Mouse (Mus musculus): ENCODE results near the gene Synj2bp. TPM values are rescaled to one million over a fixed set of nuclear protein-coding genes. Genes with fewer than 3 reads are reported as not detected.
A peak's percentile ranks its signal among the peaks of the same experiment; 100 is the strongest.
"Not testable (repeated sequence)": the region's sequence is repeated elsewhere in the genome, so short reads cannot be mapped to it uniquely, and the experiment has no call there.

The Synj2bp gene
- polyA plus RNA-seq, 1 experiment from 2014 or later = 27.5 TPM

DNA sequence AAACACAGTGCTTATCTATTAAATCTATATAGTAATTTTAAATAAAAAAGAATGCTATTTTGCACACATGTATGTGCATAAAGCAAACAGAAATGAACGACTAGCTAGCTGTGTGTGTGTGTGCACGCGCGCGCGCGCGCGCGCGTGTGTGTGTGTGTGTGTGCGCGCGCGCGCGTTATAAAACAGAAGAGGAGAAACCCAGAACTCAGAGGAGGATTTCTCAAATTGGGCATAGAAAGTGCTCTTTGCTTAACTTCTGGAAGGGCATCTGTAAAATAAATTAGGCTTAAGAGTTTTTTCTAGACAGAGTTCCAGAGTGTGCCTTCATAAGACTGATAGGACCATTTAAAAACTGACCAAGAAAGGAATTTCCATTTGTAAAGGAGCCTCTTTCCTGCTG is 49.1 kb downstream of the Synj2bp start:
- peak overlapping the region; percentile 66 for H3K4me3 ChIP-seq (ENCODE audit: low read depth, low read length)
- H3K9me3 ChIP-seq (ENCODE audit: low read length) = no peaks in the 10 kb centered on the region
- DNase-seq (ENCODE audit: low spot score) (peak; percentile 50), ATAC-seq (no peak)
- no peaks in the 10 kb centered on the region for H3K36me3 ChIP-seq (ENCODE audit: insufficient read depth, low read length)
- H3K4me2 ChIP-seq (replicated peaks; ENCODE audit: low read depth, low read length) = peak overlapping the region; percentile 60
- no peak overlapping the region for H3K27ac ChIP-seq (ENCODE audit: low read length)
- no peaks in the 10 kb centered on the region for H3K27me3 ChIP-seq (replicated peaks; ENCODE audit: insufficient read depth, low read length)
- no peaks in the 10 kb centered on the region for H3K4me1 ChIP-seq (ENCODE audit: insufficient read depth, low read depth, low read length)
- no peak overlapping the region for H3K9ac ChIP-seq (replicated peaks; ENCODE audit: low read depth)
- WGBS = 32% methylated on average over 17 of the region's 17 CpGs
- TF ChIP-seq CTCF (IDR thresholded peaks at IDR 0.05) = no peak
- no peak for TF ChIP-seq EP300 (IDR thresholded peaks at IDR 0.05)

DNA sequence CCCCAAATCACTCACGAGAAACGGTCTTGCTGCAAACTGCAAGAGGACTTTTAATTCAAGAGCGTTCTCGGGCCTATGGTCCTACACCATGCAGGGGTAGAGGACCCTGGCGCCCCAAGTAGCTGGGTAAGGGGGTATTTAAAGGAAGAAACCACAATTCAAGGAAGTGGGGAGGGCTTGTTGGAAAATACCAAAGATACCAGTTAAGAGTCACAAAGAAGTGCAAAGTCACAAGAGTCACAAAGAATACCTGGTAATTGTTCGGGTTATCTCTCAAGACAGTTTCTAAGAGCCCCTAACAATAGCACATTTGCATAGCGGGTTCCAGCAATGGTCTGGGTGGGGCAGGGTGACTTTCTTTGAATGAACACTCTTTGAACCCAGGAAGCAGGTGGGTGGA is 73.7 kb downstream of the Synj2bp start:
- not testable (repeated sequence) for H3K27ac ChIP-seq (ENCODE audit: low read length); H3K27me3 ChIP-seq (replicated peaks; ENCODE audit: insufficient read depth, low read length); H3K9ac ChIP-seq (replicated peaks; ENCODE audit: low read depth); H3K36me3 ChIP-seq (ENCODE audit: insufficient read depth, low read length); H3K4me3 ChIP-seq (ENCODE audit: low read depth, low read length); DNase-seq (ENCODE audit: low spot score); ATAC-seq; H3K9me3 ChIP-seq (ENCODE audit: low read length); H3K4me2 ChIP-seq (replicated peaks; ENCODE audit: low read depth, low read length); H3K4me1 ChIP-seq (ENCODE audit: insufficient read depth, low read depth, low read length)
- WGBS = 95% methylated on average over 7 of the region's 7 CpGs

Other genes with a start within 250 kb of the Synj2bp start
- gene Slc8a3, start 199.7 kb downstream of the Synj2bp start, polyA plus RNA-seq (2015; fragmentation: Nextera tagmentation; extraction: Ambion mirVana) = 0.13 and 0.21 TPM in 2 replicates
- gene Gm4787, start 153.4 kb downstream of the Synj2bp start, polyA plus RNA-seq (2015; fragmentation: Nextera tagmentation; extraction: Ambion mirVana) = 0.06 and 0.21 TPM in 2 replicates
- gene Adam4, start 111.0 kb downstream of the Synj2bp start, polyA plus RNA-seq (2015; fragmentation: Nextera tagmentation; extraction: Ambion mirVana) = 0.24 and 0.38 TPM in 2 replicates
- 144 and 148 TPM in 2 replicates for gene Cox16, start 47.8 kb downstream of the Synj2bp start, polyA plus RNA-seq (2015; fragmentation: Nextera tagmentation; extraction: Ambion mirVana)
- 17.6 and 19.0 TPM in 2 replicates for gene Gm20498, start within 50 bp of the Synj2bp start, polyA plus RNA-seq (2015; fragmentation: Nextera tagmentation; extraction: Ambion mirVana)
- 0.05 and 0.06 TPM in 2 replicates for gene Adam21, start 35.6 kb upstream of the Synj2bp start, polyA plus RNA-seq (2015; fragmentation: Nextera tagmentation; extraction: Ambion mirVana)
- 40.4 and 42.7 TPM in 2 replicates for gene Med6, start 62.1 kb upstream of the Synj2bp start, polyA plus RNA-seq (2015; fragmentation: Nextera tagmentation; extraction: Ambion mirVana)
- 13.0 and 17.7 TPM in 2 replicates for gene Ttc9, start 98.3 kb upstream of the Synj2bp start, polyA plus RNA-seq (2015; fragmentation: Nextera tagmentation; extraction: Ambion mirVana)
- 3.3 and 3.6 TPM in 2 replicates for gene Map3k9, start 248.3 kb upstream of the Synj2bp start, polyA plus RNA-seq (2015; fragmentation: Nextera tagmentation; extraction: Ambion mirVana)

All from lung, postnatal 0 days (tissue).